Comparison of ENCODE assay signal across 24 mouse cellular contexts in genomic region chr13:66062676-66063075, GRCm38 (mm10). TPM values are rescaled to one million over a fixed set of nuclear protein-coding genes. Genes with fewer than 3 reads are reported as not detected.
"Had no signal": no experiment of that assay in that cellular context is flagged by ENCODE, and none has a peak within 500 bp of the region (broad histone marks: within the 10 kb centered on the region; RNA-seq: fewer than 3 reads in every experiment).

No protein-coding gene starts in this region.

RNA-seq across cellular contexts. Expression of gene Gm10324, which starts 56.7 kb away (rescaled TPM):
- total RNA-seq: layer of hippocampus, adult 2 months; layer of hippocampus, postnatal 25 days; left cerebral cortex, adult 18-20 months; left cerebral cortex, postnatal 25 days; megakaryocyte, adult 5-6 weeks had no signal
- polyA plus RNA-seq: kidney, adult 2 months; kidney, embryonic 14.5 days; kidney, postnatal 0 days; large intestine, adult 2 months; limb, embryonic 12.5 days; limb, embryonic 15.5 days; liver, embryonic 11.5 days; liver, embryonic 14.5 days; liver, postnatal 0 days; lung, embryonic 14.5 days; lung, postnatal 0 days; macrophage; midbrain, embryonic 12.5 days; midbrain, embryonic 15.5 days; neural tube, embryonic 12.5 days; neural tube, embryonic 15.5 days; stomach, embryonic 14.5 days; stomach, postnatal 0 days; thymus, adult 2 months had no signal
